Mouse (Mus musculus): ENCODE measurements around the gene Cxcl1. TPM values are rescaled to one million over a fixed set of nuclear protein-coding genes. Genes with fewer than 3 reads are reported as not detected.

Gene Cxcl1
- polyA plus RNA-seq, 1 experiment from 2014 or later: 0.63 TPM

GRCm38 (mm10) chr5:90930971-90931851, 40.2 kb downstream of the Cxcl1 start, which contains the start of gene Mthfd2l:
Gene Mthfd2l, plus strand, starts transcription at chr5:90931117.
- Histone ChIP-seq H3K9ac (replicated peaks) (peak within 1 kb of the TSS; percentile 96), H3K4me3 (replicated peaks) (peak within 1 kb of the TSS; percentile 77), H3K36me3 (peaks cover 5% of the 10 kb centered on the region; the same call in 1 of the 2 replicates), H3K27ac (replicated peaks) (peak within 1 kb of the TSS; percentile 98), H3K9me3 (replicated peaks) (no peaks in the 10 kb centered on the region), H3K4me1 (peaks cover 16% of the 10 kb centered on the region), H3K27me3 (replicated peaks) (no peaks in the 10 kb centered on the region), H3K4me2 (peak within 1 kb of the TSS; percentile 60)
- WGBS: under 1% methylated on average over 76 of the region's 79 CpGs
- peak; percentile 96 for ATAC-seq (ENCODE audit: low FRiP score)

DNA sequence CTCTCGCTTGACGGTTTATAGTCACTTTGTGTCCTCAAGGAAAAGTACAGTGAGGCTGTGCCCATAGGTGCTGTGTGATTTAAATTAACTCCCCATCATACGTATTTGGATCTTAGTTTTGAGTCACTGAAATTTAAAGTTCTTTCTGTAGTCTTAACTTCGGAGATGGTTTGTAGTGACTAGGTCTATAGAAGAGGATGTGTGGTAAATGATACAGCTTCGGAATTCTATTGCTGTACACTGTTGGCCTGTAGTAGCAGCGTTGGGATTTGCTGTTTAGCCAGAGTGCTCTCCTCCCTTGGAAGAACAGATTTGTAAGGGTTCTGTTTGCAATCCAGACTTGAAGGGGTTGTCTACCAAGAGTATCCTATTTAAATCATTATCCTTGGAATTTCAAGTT, 40.9 kb downstream of the Cxcl1 start:
- H3K9ac ChIP-seq (replicated peaks): peak overlapping the region; percentile 96
- peak overlapping the region; percentile 77 for H3K4me3 ChIP-seq (replicated peaks)
- peaks cover 20% of the 10 kb centered on the region for H3K4me1 ChIP-seq
- ATAC-seq (ENCODE audit: low FRiP score): peak; percentile 32
- H3K27me3 ChIP-seq (replicated peaks): no peaks in the 10 kb centered on the region
- peak overlapping the region; percentile 60 for H3K4me2 ChIP-seq
- H3K36me3 ChIP-seq: peaks cover 5% of the 10 kb centered on the region; the same call in 1 of the 2 replicates
- WGBS: 6% methylated on average over 6 of the region's 6 CpGs
- no peaks in the 10 kb centered on the region for H3K9me3 ChIP-seq (replicated peaks)
- H3K27ac ChIP-seq (replicated peaks): peak overlapping the region; percentile 98

DNA sequence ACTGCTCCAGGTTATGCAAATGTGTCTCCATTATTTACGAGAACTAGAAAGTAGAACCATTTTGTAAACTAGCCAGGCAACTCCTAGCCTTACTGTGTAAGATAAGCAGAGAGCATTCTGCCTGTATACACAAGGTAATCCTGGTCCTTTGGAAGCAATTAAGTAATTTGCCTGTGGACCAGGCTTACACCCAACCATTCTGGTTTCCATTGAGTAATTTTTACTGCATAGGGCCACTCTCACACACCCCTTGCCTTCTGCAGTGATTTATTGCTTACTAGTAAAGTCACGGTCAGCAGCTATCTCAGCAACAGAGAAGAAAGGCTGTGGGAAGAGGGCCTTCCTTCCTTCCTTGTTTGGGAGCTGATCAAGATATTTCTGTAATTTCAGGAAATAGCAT, 45.7 kb downstream of the Cxcl1 start:
- 23% methylated on average over 2 of the region's 2 CpGs for WGBS
- no peak overlapping the region for H3K27ac ChIP-seq (replicated peaks)
- no peak for ATAC-seq (ENCODE audit: low FRiP score)

More for the DNA sequence above, 45.7 kb downstream of the Cxcl1 start:
- no peak overlapping the region for H3K4me3 ChIP-seq (replicated peaks)
- no peaks in the 10 kb centered on the region for H3K27me3 ChIP-seq (replicated peaks)
- H3K4me1 ChIP-seq: peaks cover 15% of the 10 kb centered on the region
- no peak overlapping the region for H3K4me2 ChIP-seq
- H3K9ac ChIP-seq (replicated peaks): no peak overlapping the region
- peaks cover 5% of the 10 kb centered on the region; the same call in 1 of the 2 replicates for H3K36me3 ChIP-seq
- H3K9me3 ChIP-seq (replicated peaks): no peaks in the 10 kb centered on the region

Other genes starting within 250 kb of the Cxcl1 start
- 0.27 and 0.77 TPM in 2 replicates for gene Cxcl5, start 131.9 kb upstream of the Cxcl1 start, polyA plus RNA-seq (2015; fragmentation: Nextera tagmentation; extraction: Ambion mirVana)
- gene Ppbp, start 122.7 kb upstream of the Cxcl1 start, polyA plus RNA-seq (2015; fragmentation: Nextera tagmentation; extraction: Ambion mirVana): 0.95 and 1.2 TPM in 2 replicates
- gene Pf4, start 118.8 kb upstream of the Cxcl1 start, polyA plus RNA-seq (2015; fragmentation: Nextera tagmentation; extraction: Ambion mirVana): 41.2 and 43.8 TPM in 2 replicates
- gene Cxcl3, start 105.1 kb upstream of the Cxcl1 start, polyA plus RNA-seq (2015; fragmentation: Nextera tagmentation; extraction: Ambion mirVana): 0.18 and 0.20 TPM in 2 replicates
- not detected in 2 replicates for gene Cxcl15, start 96.7 kb upstream of the Cxcl1 start, polyA plus RNA-seq (2015; fragmentation: Nextera tagmentation; extraction: Ambion mirVana)
- gene Cxcl2, start 12.6 kb downstream of the Cxcl1 start, polyA plus RNA-seq (2015; fragmentation: Nextera tagmentation; extraction: Ambion mirVana): not detected in 2 replicates
- 76.4 and 86.6 TPM in 2 replicates for gene Mthfd2l, start 39.9 kb downstream of the Cxcl1 start, polyA plus RNA-seq (2015; fragmentation: Nextera tagmentation; extraction: Ambion mirVana)
- not detected in 2 replicates for gene Epgn, start 136.2 kb downstream of the Cxcl1 start, polyA plus RNA-seq (2015; fragmentation: Nextera tagmentation; extraction: Ambion mirVana)
- 0.20 TPM in 1 of 2 replicates, not detected in the other for gene Ereg, start 183.4 kb downstream of the Cxcl1 start, polyA plus RNA-seq (2015; fragmentation: Nextera tagmentation; extraction: Ambion mirVana)
- 2.7 and 2.8 TPM in 2 replicates for gene Areg, start 248.4 kb downstream of the Cxcl1 start, polyA plus RNA-seq (2015; fragmentation: Nextera tagmentation; extraction: Ambion mirVana)